Mouse (Mus musculus): ENCODE data around the gene Pkp1. TPM values are rescaled to one million over a fixed set of nuclear protein-coding genes. Genes with fewer than 3 reads are reported as not detected.

Pkp1 gene
- polyA plus RNA-seq (2017; shearing (Covaris generic)) = not detected

GRCm38 (mm10) chr1:135918644-135919407, at the start of gene Pkp1:
Gene Pkp1 (minus strand): TSS chr1:135919207.

DNA sequence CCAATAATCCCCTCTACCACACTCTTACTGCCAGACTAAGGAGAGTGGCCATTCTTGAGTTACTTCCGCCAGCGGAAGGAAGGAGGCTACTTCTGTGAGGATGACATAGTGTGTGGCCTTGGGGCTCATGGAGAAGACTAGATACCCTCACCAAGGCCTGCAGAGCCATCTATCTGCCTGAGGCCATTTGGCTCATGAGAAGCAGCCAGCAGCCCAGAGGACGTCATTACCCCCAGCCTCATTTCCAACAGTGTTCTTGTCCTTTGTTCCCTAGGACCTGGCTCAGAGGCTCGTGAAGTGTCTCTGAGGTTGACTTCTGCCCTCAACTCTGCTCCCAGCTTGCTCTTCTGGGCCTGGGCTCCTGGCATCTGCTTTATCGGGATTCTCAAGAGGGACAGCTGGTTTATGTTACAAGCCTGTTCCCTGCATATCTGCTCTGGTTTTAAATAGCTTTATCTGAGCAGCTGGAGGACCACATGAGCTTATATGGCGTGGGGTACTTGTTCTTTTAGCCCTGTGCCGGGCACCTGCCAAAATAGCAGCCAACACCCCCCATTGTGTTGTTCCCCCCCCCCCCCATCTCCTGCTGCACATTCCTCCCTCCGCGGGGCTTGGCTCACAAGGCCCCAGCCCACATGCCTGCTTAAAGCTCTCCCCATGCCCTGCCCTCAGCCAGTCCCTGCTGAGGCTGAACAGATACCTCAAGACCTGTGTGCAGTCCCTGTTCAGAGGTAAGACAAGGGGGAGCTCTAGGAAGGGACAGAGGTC, 83.1 kb downstream of the Pkp1 start, which contains the start of gene Tnnt2:
TSS of gene Tnnt2 (plus strand) at position 639 of the 768 bp plus-strand sequence.

Other genes starting within 250 kb of the Pkp1 start
- gene Csrp1, start 199.1 kb downstream of the Pkp1 start, polyA plus RNA-seq (2017; shearing (Covaris generic)) = 91.3 TPM
- gene Phlda3, start 153.1 kb downstream of the Pkp1 start, polyA plus RNA-seq (2017; shearing (Covaris generic)) = 0.52 TPM
- not detected for gene Tnni1, start 139.8 kb downstream of the Pkp1 start, polyA plus RNA-seq (2017; shearing (Covaris generic))
- gene Lad1, start 100.6 kb downstream of the Pkp1 start, polyA plus RNA-seq (2017; shearing (Covaris generic)) = not detected
- gene Tnnt2, start 82.9 kb downstream of the Pkp1 start, polyA plus RNA-seq (2017; shearing (Covaris generic)) = not detected
- gene Igfn1, start 87.1 kb upstream of the Pkp1 start, polyA plus RNA-seq (2017; shearing (Covaris generic)) = not detected
- 16.6 TPM for gene Tmem9, start 88.9 kb upstream of the Pkp1 start, polyA plus RNA-seq (2017; shearing (Covaris generic))
- not detected for gene Ascl5, start 131.6 kb upstream of the Pkp1 start, polyA plus RNA-seq (2017; shearing (Covaris generic))
- gene Cacna1s, start 133.5 kb upstream of the Pkp1 start, polyA plus RNA-seq (2017; shearing (Covaris generic)) = 1.6 TPM
- gene Kif21b, start 212.2 kb upstream of the Pkp1 start, polyA plus RNA-seq (2017; shearing (Covaris generic)) = 62.2 TPM

All from effector memory CD4-positive, alpha-beta T cell, adult 5 months (primary cell).